Mouse (Mus musculus): ENCODE measurements at regions not wholly inside any gene's neighbourhood (a gene's known extent, or its start where the extent isn't known, plus 50 kb on each side); places are given as distances from the start of the nearest gene placed in this dataset.

- TF ChIP-seq CTCF (IDR thresholded peaks at IDR 0.05; ENCODE audit: low read depth) (no peak), EP300 (IDR thresholded peaks at IDR 0.05; ENCODE audit: low read depth) (no peak)
Observed at GRCm38 (mm10) chr13:37104410-37105294, 54.6 kb upstream of the F13a1 start.

Measured in liver, embryonic 14.5 days (tissue).